Mouse (Mus musculus) megakaryocyte, embryonic 14.5 days (primary cell): ENCODE measurements around the gene Fmn2.

Source experiments
- FLI1 ChIP-seq: IDR thresholded peaks from 2 replicates; pipeline ENCODE4 v1.6.1; 2012; ENCODE audit warnings: low read length, inconsistent platforms, mixed read lengths
- GATA1 ChIP-seq: IDR thresholded peaks from 3 replicates; pipeline ENCODE4 v1.6.1; 2012; ENCODE audit warnings: mixed read lengths, low read length, inconsistent platforms, borderline replicate concordance

- TF ChIP-seq GATA1 (no peak), FLI1 (no peak)
Measured at GRCm38 (mm10) chr1:174665116-174665515, 163.5 kb downstream of the Fmn2 start.
